Mouse (Mus musculus) intestine, postnatal 0 days (tissue): Measurements from ENCODE around the gene Kcnmb1. TPM values are rescaled to one million over a fixed set of nuclear protein-coding genes. Genes with fewer than 3 reads are reported as not detected.

Source experiments
- ATAC-seq: fragments of 200-750 bp; cut with Nextera tagmentation; 2 replicates; pipeline ENCODE4 v1.8.0; 2017; ENCODE audit warnings: mild to moderate bottlenecking, moderate TSS enrichment, moderate library complexity
- H3K27ac ChIP-seq: fragments of 300-500 bp; sonication (generic); 2 replicates; pipeline ENCODE4 v1.5.1; 2014; ENCODE audit warnings: mild to moderate bottlenecking, low read depth, low read length, moderate library complexity
- H3K27me3 ChIP-seq: fragments of 300-500 bp; sonication (generic); replicated peaks from 2 replicates; pipeline ENCODE4 v1.6.1; 2014; ENCODE audit warnings: low read length, mixed read lengths; ENCODE audit not compliant: control insufficient read depth, insufficient read depth
- H3K36me3 ChIP-seq: fragments of 300-500 bp; sonication (generic); 2 replicates; pipeline ENCODE4 v1.6.1; 2014; ENCODE audit warnings: mild to moderate bottlenecking, moderate library complexity; ENCODE audit not compliant: control insufficient read depth, insufficient read depth
- H3K4me1 ChIP-seq: fragments of 300-500 bp; sonication (generic); replicated peaks from 2 replicates; pipeline ENCODE4 v1.6.1; 2014; ENCODE audit warnings: antibody characterized with exemption, low read length, mixed read lengths; ENCODE audit not compliant: control insufficient read depth, insufficient read depth
- H3K4me2 ChIP-seq: fragments of 300-500 bp; sonication (generic); replicated peaks from 2 replicates; pipeline ENCODE4 v1.6.1; 2014; ENCODE audit warnings: low read depth, mild to moderate bottlenecking, moderate library complexity
- H3K4me3 ChIP-seq: fragments of 300-500 bp; sonication (generic); 2 replicates; pipeline ENCODE4 v1.5.1; 2014; ENCODE audit warnings: low read depth, low read length
- H3K9ac ChIP-seq: fragments of 300-500 bp; sonication (generic); 2 replicates; pipeline ENCODE4 v1.6.1; 2014; ENCODE audit warnings: mild to moderate bottlenecking, low read depth, low read length
- H3K9me3 ChIP-seq: fragments of 300-500 bp; sonication (generic); 2 replicates; pipeline ENCODE4 v1.6.1; 2016; ENCODE audit warnings: mixed run types; ENCODE audit not compliant: control insufficient read depth
- CTCF ChIP-seq: sonication (generic); IDR thresholded peaks from 2 replicates; pipeline ENCODE4 v1.5.1; 2016; ENCODE audit warnings: low read depth, mild to moderate bottlenecking, control low read depth, antibody characterized with exemption, moderate library complexity
- whole genome bisulfite sequencing: fragments of 180-500 bp; shearing (Covaris S2); extraction: QIAGEN DNeasy Blood & Tissue Kit; methylation state at CpG from one replicate; pipeline ENCODE4 v1.1.7; 2014; 5-methylcytosine and 5-hydroxymethylcytosine counted together
- polyA plus RNA-seq: library from polyadenylated mRNA; unstranded; fragments of >200 nt; fragmentation: Nextera tagmentation; extraction: Ambion mirVana; gene quantifications from 2 replicates; pipeline ENCODE4 v1.2.1, GENCODE M21; 2015

Kcnmb1 gene
- polyA plus RNA-seq, 1 experiment from 2014 or later, result 1.8 TPM

DNA sequence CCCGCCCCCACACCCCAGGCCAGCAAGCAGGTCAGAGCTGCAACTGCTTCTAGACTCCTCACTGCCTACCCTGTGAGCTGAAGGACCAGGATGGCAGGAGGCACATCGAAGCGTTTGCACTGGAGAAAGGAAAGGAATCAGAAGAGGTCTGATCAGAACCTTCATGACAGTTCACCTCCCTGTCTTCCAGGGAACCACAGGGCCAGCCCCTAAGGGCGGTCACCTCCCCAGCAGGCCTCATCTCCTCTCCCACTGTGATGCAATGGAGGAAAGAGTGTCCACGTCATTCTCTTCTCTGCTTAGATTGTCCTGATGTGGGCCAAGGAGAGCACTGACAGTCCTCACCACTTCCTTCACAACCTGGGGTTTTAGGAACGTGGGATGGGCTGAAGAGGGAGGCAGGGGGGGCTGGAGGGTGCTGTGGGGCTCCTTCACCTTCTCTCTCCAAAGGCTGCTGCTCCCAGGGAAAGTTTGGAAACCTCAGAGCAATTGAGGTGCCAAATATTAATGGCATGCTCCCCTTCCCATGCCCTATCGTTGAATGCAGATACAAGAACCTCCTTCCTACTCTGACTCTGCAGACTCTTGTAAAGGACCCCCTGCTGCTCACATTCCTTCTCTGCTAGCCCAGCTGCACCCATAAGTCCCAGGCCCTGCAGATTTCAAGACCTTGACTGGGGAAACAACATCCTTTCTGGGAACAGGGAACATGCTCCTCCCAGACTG, 47.5 kb downstream of the Kcnmb1 start:
- TF ChIP-seq CTCF, result no peak
- Histone ChIP-seq H3K4me2 (no peak overlapping the region), H3K4me1 (no peaks in the 10 kb centered on the region), H3K36me3 (no peaks in the 10 kb centered on the region), H3K27me3 (no peaks in the 10 kb centered on the region), H3K27ac (peak overlapping the region; percentile 35; the same call in 1 of the 2 replicates), H3K4me3 (no peak overlapping the region), H3K9ac (no peak overlapping the region), H3K9me3 (no peaks in the 10 kb centered on the region)
- no peak for ATAC-seq
- WGBS, result 60% methylated on average over 7 of the region's 7 CpGs

GRCm38 (mm10) chr11:34010859-34011172, 48.0 kb downstream of the Kcnmb1 start:
- no peaks in the 10 kb centered on the region for H3K27me3 ChIP-seq
- H3K4me1 ChIP-seq, result no peaks in the 10 kb centered on the region
- no peaks in the 10 kb centered on the region for H3K36me3 ChIP-seq
- 46% methylated on average over 4 of the region's 4 CpGs for WGBS
- ATAC-seq, result no peak
- H3K9ac ChIP-seq, result no peak overlapping the region
- no peak overlapping the region for H3K4me3 ChIP-seq
- no peaks in the 10 kb centered on the region for H3K9me3 ChIP-seq
- H3K27ac ChIP-seq, result no peak overlapping the region
- no peak overlapping the region for H3K4me2 ChIP-seq
- no peak for TF ChIP-seq CTCF

GRCm38 (mm10) chr11:34012007-34012652, 49.3 kb downstream of the Kcnmb1 start:
- Histone ChIP-seq H3K9me3 (no peaks in the 10 kb centered on the region), H3K9ac (no peak overlapping the region), H3K4me1 (no peaks in the 10 kb centered on the region), H3K27ac (no peak overlapping the region), H3K27me3 (no peaks in the 10 kb centered on the region), H3K36me3 (no peaks in the 10 kb centered on the region), H3K4me3 (no peak overlapping the region), H3K4me2 (no peak overlapping the region)
- no peak for TF ChIP-seq CTCF
- no peak for ATAC-seq
- 78% methylated on average over 6 of the region's 6 CpGs for WGBS

Other genes starting within 250 kb of the Kcnmb1 start
- gene Kcnip1, start 30.1 kb downstream of the Kcnmb1 start, polyA plus RNA-seq, result 1.9 and 2.5 TPM in 2 replicates
- 2.0 and 3.1 TPM in 2 replicates for gene Lcp2, start 83.9 kb downstream of the Kcnmb1 start, polyA plus RNA-seq
- not detected in 2 replicates for gene 4930469K13Rik, start 135.5 kb downstream of the Kcnmb1 start, polyA plus RNA-seq
- gene Foxi1, start 245.1 kb downstream of the Kcnmb1 start, polyA plus RNA-seq, result not detected in 2 replicates